ENCODE assay signal across 8 mouse cellular contexts in the genomic region with DNA sequence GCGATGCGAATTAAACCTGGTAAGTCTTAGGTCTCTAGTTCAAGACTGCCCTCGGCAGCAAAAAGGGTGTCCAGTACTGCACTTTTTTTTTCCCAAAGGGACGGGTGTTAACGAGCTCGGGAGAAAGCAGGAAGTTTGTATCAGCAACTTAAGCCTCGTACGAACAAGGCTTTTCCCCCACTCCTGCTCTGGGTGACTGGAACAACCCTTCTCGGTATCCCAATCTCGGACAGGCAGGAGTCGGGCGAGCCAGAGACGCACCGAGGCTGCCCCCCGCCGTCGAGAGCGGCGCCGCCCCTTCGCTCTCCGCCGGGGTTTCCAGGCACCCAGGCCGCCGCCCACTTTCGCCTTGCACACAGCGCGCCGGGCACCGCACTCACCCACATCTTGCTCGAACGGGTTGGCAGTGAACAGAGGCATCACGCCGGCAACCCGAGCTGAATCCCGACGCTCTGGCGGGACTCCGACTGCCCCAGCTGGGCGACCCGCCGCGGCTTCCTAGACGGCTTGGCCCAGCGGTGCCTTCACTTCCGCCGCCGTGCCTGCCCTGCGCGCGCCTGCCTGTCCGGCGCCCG. TPM values are rescaled to one million over a fixed set of nuclear protein-coding genes. Genes with fewer than 3 reads are reported as not detected.
DNase-seq lines count a peak whose midpoint lies in the region; ATAC-seq and TF ChIP-seq lines count a peak whose summit lies in the region.

No protein-coding gene starts in this region.

- H3K4me3 ChIP-seq in heart, adult 2 months = peak overlapping the region; percentile 76
- H3K4me3 ChIP-seq in forebrain, postnatal 0 days (ENCODE audit: low read depth, low read length) = peak overlapping the region; percentile 75

- H3K27me3 ChIP-seq in heart, adult 2 months (ENCODE audit: control insufficient read depth, insufficient read depth, low read length) = no peaks in the 10 kb centered on the region
- no peaks in the 10 kb centered on the region for H3K27me3 ChIP-seq in forebrain, postnatal 0 days (ENCODE audit: insufficient read depth, low read length)

- peaks cover 3% of the 10 kb centered on the region; the same call in 1 of the 2 replicates for H3K79me2 ChIP-seq in heart, adult 2 months (replicated peaks; ENCODE audit: control insufficient read depth, insufficient read depth, low read length)

- H3K9me3 ChIP-seq in forebrain, postnatal 0 days (ENCODE audit: low read length) = no peaks in the 10 kb centered on the region

- peak overlapping the region; percentile 97 for H3K9ac ChIP-seq in heart, adult 2 months (ENCODE audit: low read depth, low read length)
- H3K9ac ChIP-seq in forebrain, postnatal 0 days = peak overlapping the region; percentile 76

- intact Hi-C loops in heart, adult 2 months (cut with DNase I) = loop anchor here (2.0 to 5.0 kb wide), 3 partner anchors 109 to 451 kb away; partner anchors contain the start of genes Arl6ip6 and Prpf40a

- H3K4me1 ChIP-seq in heart, adult 2 months (ENCODE audit: control insufficient read depth, insufficient read depth, low read length) = peaks cover 1% of the 10 kb centered on the region; the same call in 1 of the 2 replicates
- no peaks in the 10 kb centered on the region for H3K4me1 ChIP-seq in forebrain, postnatal 0 days (ENCODE audit: insufficient read depth)

- peak in 1 of 2 experiments; percentile 91 for DNase-seq in heart, adult 2 months
- no peak for DNase-seq in heart, adult 11 months
- DNase-seq in 416B (ENCODE audit: low read depth) = peak; percentile 66
- DNase-seq in brain, embryonic 14.5 days (ENCODE audit: low read depth) = peak; percentile 89
- DNase-seq in forebrain, postnatal 0 days = no peak
- DNase-seq in kidney, postnatal 36 days = peak; percentile 65 to 85
- DNase-seq in yolk sac, embryonic 10.5 days (ENCODE audit: low spot score) = peak; percentile 91

- H3K27ac ChIP-seq in heart, adult 2 months = peak overlapping the region; percentile 100
- peak overlapping the region; percentile 94 for H3K27ac ChIP-seq in forebrain, postnatal 0 days (ENCODE audit: low read depth, low read length)

- peak; percentile 17; the same call in 1 of the 2 replicates for TF ChIP-seq CTCF in heart, adult 2 months (IDR thresholded peaks at IDR 0.05)
- TF ChIP-seq CTCF in brain, embryonic 14.5 days (IDR thresholded peaks at IDR 0.05; ENCODE audit: borderline replicate concordance, extremely low read depth, insufficient read depth, insufficient read length) = no peak
- TF ChIP-seq CTCF in forebrain, postnatal 0 days (IDR thresholded peaks at IDR 0.05; ENCODE audit: low read depth) = no peak

- WGBS in heart, adult 2 months = under 1% methylated on average over 54 of the region's 54 CpGs
- 2% methylated on average over 51 of the region's 54 CpGs for whole genome bisulfite sequencing in forebrain, postnatal 0 days

- peak; percentile 90 for ATAC-seq in forebrain, postnatal 0 days
- ATAC-seq in megakaryocyte-erythroid progenitor cell, adult 5-6 weeks (replicated peaks; ENCODE audit: low FRiP score, low TSS enrichment, poor library complexity, severe bottlenecking) = peak; percentile 75

- no peak; the same call in 1 of the 2 replicates for TF ChIP-seq POLR2A in heart, adult 2 months (IDR thresholded peaks at IDR 0.05; ENCODE audit: insufficient read depth, low read depth, low read length)
- peak; percentile 78 for TF ChIP-seq POLR2A in brain, embryonic 14.5 days (IDR thresholded peaks at IDR 0.05; ENCODE audit: borderline replicate concordance, extremely low read depth, insufficient read depth, insufficient read length, poor library complexity, severe bottlenecking)

- H3K36me3 ChIP-seq in heart, adult 2 months (ENCODE audit: control insufficient read depth, insufficient read depth, low read length) = no peaks in the 10 kb centered on the region
- 0 out of 2 replicates have a peak, but pooled peaks cover 4% of the 10 kb centered on the region for H3K36me3 ChIP-seq in forebrain, postnatal 0 days (ENCODE audit: insufficient read depth)

- H3K4me2 ChIP-seq in forebrain, postnatal 0 days (ENCODE audit: low read depth) = peak overlapping the region; percentile 44

- TF ChIP-seq EP300 in heart, adult 2 months (IDR thresholded peaks at IDR 0.05; ENCODE audit: insufficient read depth, low read depth, low read length) = peak; percentile 3; the same call in 1 of the 2 replicates

RNA-seq across cellular contexts. Expression of gene Stam2, which starts 0.3 kb away (rescaled TPM):
- 10 to 100 TPM; 16.4 to 17.1 TPM for total RNA-seq in heart, adult 2 months (2021)
- polyA plus RNA-seq in heart, adult 2 months (2012; rRNA removed) = 5.9 and 8.8 TPM in 2 replicates
- 23.5 and 25.9 TPM in 2 replicates for polyA plus RNA-seq in brain, embryonic 14.5 days (2012; rRNA removed)
- total RNA-seq in forebrain, postnatal 0 days (2014; rRNA removed) = 34.0 and 40.3 TPM in 2 replicates
- 23.3 and 30.6 TPM in 2 replicates for polyA plus RNA-seq in forebrain, postnatal 0 days (2015; fragmentation: Nextera tagmentation; extraction: Ambion mirVana)
- 9.7 and 11.5 TPM in 2 replicates for total RNA-seq in megakaryocyte-erythroid progenitor cell, adult 5-6 weeks (2014; fragmentation: Nextera tagmentation)
- 13.1 and 19.5 TPM in 2 replicates for total RNA-seq in megakaryocyte-erythroid progenitor cell, adult 5-6 weeks (2017)

Comparison
In these comparisons a context has a peak if more than half of its experiments do, and no peak if none do; other contexts are left out.
1. DNase-seq: peak in 416B (single experiment), brain, embryonic 14.5 days (single experiment), kidney, postnatal 36 days (2 of 2) and yolk sac, embryonic 10.5 days (single experiment); none in heart, adult 11 months (single experiment) and forebrain, postnatal 0 days (single experiment).